Mouse (Mus musculus) retina, embryonic 14.5 days (tissue): ENCODE results near the gene Olfr578.

Experiments
- DNase-seq: peaks from one replicate; pipeline ENCODE4 v3.0.0-alpha.2; 2015; ENCODE audit warnings: low spot score

Gene Olfr578

GRCm38 (mm10) chr7:102989224-102989623 is at the start of gene Olfr578:
TSS of gene Olfr578 (minus strand) at chr7:102989324.
- DNase-seq, result no peak

- DNase-seq, result no peak
These were observed 48.6 kb upstream of the Olfr578 start, which contains the start of gene Olfr582 for GRCm38 (mm10) chr7:103037724-103038123. TSS of gene Olfr582 (plus strand) at chr7:103038024.

DNA sequence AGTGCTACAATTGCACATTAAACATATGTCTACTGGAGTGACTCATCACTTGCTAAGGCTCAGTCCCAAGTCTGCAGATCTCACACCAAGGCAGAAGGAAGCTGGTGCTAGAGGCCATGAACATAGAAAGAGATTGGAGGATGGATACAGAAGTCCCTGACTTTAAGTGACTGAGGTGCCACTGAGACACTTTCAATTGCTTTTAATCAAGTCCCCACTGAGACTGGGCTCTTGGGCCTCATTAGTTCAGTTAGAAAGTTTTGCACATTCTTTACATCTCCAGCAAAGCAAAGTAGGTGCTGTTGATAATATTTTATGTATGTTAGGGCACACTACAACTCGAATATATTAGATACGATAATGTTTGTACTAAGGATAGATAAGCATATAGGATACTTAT is 13.3 kb downstream of the Olfr578 start, which contains the start of gene Olfr577:
Gene Olfr577 (minus strand): TSS at position 101 of the 400 bp plus-strand sequence.
- no peak for DNase-seq

DNA sequence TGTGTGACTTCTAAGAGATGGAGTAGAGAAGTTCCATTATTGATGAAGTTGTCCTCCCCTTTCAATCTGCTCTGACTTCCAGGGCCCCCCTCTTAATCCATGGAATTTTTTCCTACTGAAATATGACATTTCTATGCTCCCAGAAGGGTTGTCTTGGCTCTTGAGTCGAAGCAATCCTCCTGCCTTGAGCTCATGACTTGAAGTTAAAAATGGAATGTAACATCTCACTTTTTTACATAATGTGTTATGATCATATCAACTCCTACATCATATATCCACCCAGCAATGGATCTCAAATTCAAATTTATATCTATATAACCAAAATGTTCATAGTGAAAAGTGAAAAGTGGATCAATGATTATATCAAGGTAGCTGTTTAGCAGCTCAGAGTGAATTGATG is 14.7 kb downstream of the Olfr578 start:
- no peak for DNase-seq

DNA sequence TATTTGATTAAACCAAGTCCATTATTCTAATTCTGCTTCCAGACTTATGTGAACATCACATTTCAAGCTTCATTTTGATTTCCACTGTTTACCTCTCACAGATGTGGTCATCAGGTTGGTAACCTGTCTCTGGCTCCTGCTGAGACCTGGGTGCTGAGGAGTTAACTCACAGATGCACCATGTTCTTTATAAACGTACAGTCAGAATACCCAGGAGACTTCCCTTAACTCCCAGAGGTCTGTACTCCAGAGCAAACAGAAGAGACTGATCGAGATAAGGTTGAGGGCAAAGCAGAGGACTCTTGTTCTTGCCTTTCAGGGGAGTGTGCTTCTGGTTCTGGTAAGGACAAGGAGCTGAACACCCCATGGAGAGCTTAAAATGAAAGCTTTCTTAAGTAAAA is 26.8 kb downstream of the Olfr578 start, which contains the start of gene Olfr576:
Gene Olfr576 (plus strand): TSS at position 301 of the 400 bp plus-strand sequence.
- DNase-seq, result no peak

DNA sequence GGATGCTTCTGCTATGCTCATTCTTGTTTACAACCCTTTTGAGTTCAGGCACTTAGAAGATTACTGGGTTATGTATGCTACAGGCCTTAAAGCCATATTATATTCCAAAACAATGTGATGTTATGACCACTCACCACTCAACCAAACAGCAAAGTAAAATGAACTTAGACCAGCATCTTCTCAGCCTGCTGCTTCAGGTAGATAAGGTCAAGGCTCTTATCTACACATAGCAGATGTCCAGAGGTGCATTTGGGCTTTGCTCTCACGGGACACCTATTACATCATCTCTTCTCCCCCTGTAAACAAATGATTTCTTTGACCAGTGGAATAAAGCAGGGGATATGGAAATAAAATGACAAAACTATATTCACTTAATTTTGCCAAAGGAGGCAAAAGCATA is 30.5 kb downstream of the Olfr578 start, which contains the start of gene Olfr575:
Gene Olfr575 (minus strand): TSS at position 183 of the 400 bp plus-strand sequence.
- DNase-seq, result no peak

DNA sequence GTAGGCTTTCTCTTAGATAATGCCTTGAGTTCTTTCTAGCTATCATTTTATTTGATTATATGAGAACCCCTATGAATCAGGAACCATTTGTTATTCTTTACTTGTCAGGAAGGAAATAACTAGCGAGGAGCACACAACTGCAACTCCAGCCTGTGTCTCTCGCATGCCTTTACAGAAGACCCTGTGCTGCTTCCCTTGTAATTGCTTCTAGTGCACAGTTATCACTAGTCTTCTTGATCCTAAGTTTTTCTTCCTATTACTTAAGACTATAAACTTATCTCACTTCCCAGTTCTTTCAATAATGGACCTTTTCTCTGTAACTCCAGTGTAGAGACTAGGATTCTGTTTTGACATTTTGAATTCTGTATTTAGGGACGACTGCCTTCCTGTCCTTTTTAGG is 31.0 kb downstream of the Olfr578 start:
- DNase-seq, result no peak

DNA sequence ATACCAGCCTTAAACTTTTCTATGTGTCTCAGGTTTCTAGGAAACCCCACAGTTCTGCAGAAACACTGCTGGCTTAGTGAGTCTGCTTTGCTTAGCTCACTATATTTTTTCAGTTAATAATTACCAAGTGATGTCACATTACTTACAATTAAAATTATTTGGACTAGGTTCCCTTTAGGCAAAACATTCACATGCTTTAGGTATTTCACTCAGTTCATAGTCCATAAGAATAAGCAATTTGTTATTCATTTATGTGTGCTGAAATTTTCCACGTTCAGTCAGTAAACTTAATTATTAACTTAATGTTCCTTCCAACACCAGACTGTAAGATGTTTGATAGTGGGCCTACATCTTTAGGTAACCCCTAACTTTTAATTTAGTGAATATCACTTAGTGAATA is 38.4 kb downstream of the Olfr578 start:
- DNase-seq, result no peak

DNA sequence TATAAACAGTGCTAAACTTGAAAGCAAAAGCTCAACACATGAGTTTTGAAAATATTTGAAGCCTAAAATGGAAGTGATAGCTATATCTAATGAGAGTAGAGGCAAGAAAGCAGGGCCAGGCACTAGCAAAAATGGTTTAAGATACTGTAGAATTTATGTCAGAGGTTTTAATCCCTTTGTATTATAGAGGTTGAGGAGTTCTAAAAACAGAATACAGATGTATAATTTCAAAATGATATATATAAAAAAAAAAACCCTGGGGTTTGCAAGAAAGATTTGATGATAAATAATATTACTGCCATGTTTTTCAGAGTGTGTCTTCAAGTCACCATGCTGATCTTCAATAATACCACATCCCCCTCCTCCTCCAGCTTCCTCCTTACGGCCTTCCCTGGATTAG is 41.0 kb downstream of the Olfr578 start, which contains the start of gene Olfr574:
Gene Olfr574 (plus strand): TSS at position 301 of the 400 bp plus-strand sequence.
- DNase-seq, result no peak

- DNase-seq, result no peak
These were observed 45.7 kb downstream of the Olfr578 start for GRCm38 (mm10) chr7:102943417-102943816.

GRCm38 (mm10) chr7:102942475-102942874 is 46.6 kb downstream of the Olfr578 start, which contains the start of gene Olfr573-ps1:
TSS of gene Olfr573-ps1 (minus strand) at chr7:102942575.
- DNase-seq, result no peak
